Mouse (Mus musculus) heart, adult 2 months (tissue): ENCODE measurements at regions not wholly inside any gene's neighbourhood (a gene's known extent, or its start where the extent isn't known, plus 50 kb on each side); places are given as distances from the start of the nearest gene placed in this dataset.

Experiments
- DNase-seq, 2 experiments: peaks; one replicate each; pipeline ENCODE4 v3.0.0; 2021
- H3K27ac ChIP-seq: fragments of 200-600 bp; 2 replicates; pipeline ENCODE4 v1.8.1; 2022
- H3K27me3 ChIP-seq: fragments of 200-500 bp; 2 replicates; pipeline ENCODE4 v1.6.1; 2012; ENCODE audit warnings: mild to moderate bottlenecking, low read length, inconsistent platforms, mixed read lengths; ENCODE audit not compliant: control insufficient read depth, insufficient read depth
- H3K36me3 ChIP-seq: fragments of 200-500 bp; 2 replicates; pipeline ENCODE4 v1.6.1; 2012; ENCODE audit warnings: low read length, inconsistent platforms; ENCODE audit not compliant: control insufficient read depth, insufficient read depth
- H3K4me1 ChIP-seq: fragments of 200-500 bp; 2 replicates; pipeline ENCODE4 v1.6.1; 2011; ENCODE audit warnings: low read length; ENCODE audit not compliant: control insufficient read depth, insufficient read depth
- H3K4me3 ChIP-seq: fragments of 200-600 bp; 2 replicates; pipeline ENCODE4 v1.8.1; 2022
- H3K79me2 ChIP-seq: fragments of 200-500 bp; replicated peaks from 2 replicates; pipeline ENCODE4 v1.6.1; 2012; ENCODE audit warnings: mild to moderate bottlenecking, inconsistent platforms, low read length, moderate library complexity, mixed read lengths; ENCODE audit not compliant: control insufficient read depth, insufficient read depth
- H3K9ac ChIP-seq: fragments of 200-500 bp; 2 replicates; pipeline ENCODE4 v1.6.1; 2012; ENCODE audit warnings: low read depth, mild to moderate bottlenecking, control low read depth, inconsistent platforms, low read length, mixed read lengths
- CTCF ChIP-seq: fragments of 200-600 bp; IDR thresholded peaks from 2 replicates; pipeline ENCODE4 v1.8.1; 2022; ENCODE audit warnings: antibody characterized with exemption, mild to moderate bottlenecking, moderate library complexity
- EP300 ChIP-seq: fragments of 200-500 bp; IDR thresholded peaks from 2 replicates; pipeline ENCODE4 v1.6.1; 2011; ENCODE audit warnings: low read depth, low read length, control low read depth; ENCODE audit not compliant: insufficient read depth
- POLR2A ChIP-seq: fragments of 200-500 bp; IDR thresholded peaks from 2 replicates; pipeline ENCODE4 v1.6.1; 2011; ENCODE audit warnings: mild to moderate bottlenecking, low read depth, low read length, control low read depth; ENCODE audit not compliant: insufficient read depth
- WGBS: fragments of 180-500 bp; shearing (Covaris S2); methylation state at CpG from one replicate; pipeline ENCODE4 v1.1.7; 2018; 5-methylcytosine and 5-hydroxymethylcytosine counted together
- intact Hi-C: fragments of 180-260 bp; cut with DNase I; formaldehyde crosslinking; loops from one replicate; pipeline ENCODE4 v1.15.1; 2025
- microRNA-seq, 2 experiments: library from miRNA; unstranded; fragments of <30 nt; microRNA quantifications; one replicate each; pipeline ENCODE4 v1.2.0; 2021

GRCm38 (mm10) chr14:78148851-78149250 is 60.0 kb upstream of the Fam216b start:
- intact Hi-C loops: no loop called here
- Histone ChIP-seq H3K4me3 (no peak overlapping the region), H3K4me1 (no peaks in the 10 kb centered on the region), H3K27ac (no peak overlapping the region), H3K27me3 (no peaks in the 10 kb centered on the region), H3K9ac (no peak overlapping the region), H3K36me3 (no peaks in the 10 kb centered on the region), H3K79me2 (no peaks in the 10 kb centered on the region)
- whole genome bisulfite sequencing: 82% methylated on average over 1 of the region's 1 CpGs
- no peak for DNase-seq
- no peak for TF ChIP-seq CTCF
- no peak for TF ChIP-seq EP300
- no peak for TF ChIP-seq POLR2A

DNA sequence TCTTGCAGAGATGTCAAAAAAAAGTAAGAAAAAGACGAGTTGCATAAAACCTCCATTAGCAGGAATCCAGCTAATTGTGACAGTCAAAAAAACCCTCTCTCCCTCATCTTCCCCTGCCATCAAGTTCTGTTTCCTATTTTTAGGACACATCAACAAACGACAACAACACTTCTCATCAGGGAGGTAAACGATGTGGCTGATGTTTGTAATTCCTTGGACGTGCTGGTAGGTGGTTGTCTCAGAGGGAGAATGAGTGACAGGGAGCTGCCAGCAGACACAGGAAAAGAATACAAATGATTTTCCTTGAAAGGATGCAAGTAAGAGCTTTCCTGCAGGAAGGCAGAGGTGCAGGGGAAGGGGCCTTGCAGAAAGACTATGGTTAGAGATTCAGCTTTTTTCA is 54.9 kb upstream of the Fam216b start:
- no peaks in the 10 kb centered on the region for H3K27me3 ChIP-seq
- H3K79me2 ChIP-seq: no peaks in the 10 kb centered on the region
- intact Hi-C loops: no loop called here
- H3K4me1 ChIP-seq: no peaks in the 10 kb centered on the region
- H3K9ac ChIP-seq: no peak overlapping the region
- H3K36me3 ChIP-seq: no peaks in the 10 kb centered on the region
- H3K27ac ChIP-seq: no peak overlapping the region
- no peak for DNase-seq
- no peak overlapping the region for H3K4me3 ChIP-seq
- WGBS: 31% methylated on average over 4 of the region's 4 CpGs
- no peak for TF ChIP-seq EP300
- TF ChIP-seq CTCF: no peak
- no peak for TF ChIP-seq POLR2A

Small RNA genes in the stretch of these regions (microRNA-seq; reads per million reads assigned to microRNA genes)
- gene Mir1971: 0 reads per million in 2 experiments
